Mouse (Mus musculus): ENCODE results near the gene Fshr.

Gene Fshr

GRCm38 (mm10) chr17:89200575-89200974 lies at the start of gene Fshr:
Fshr (minus strand) TSS chr17:89200675.
- WGBS, result 90% methylated on average over 6 of the region's 6 CpGs

- 85% methylated on average over 6 of the region's 6 CpGs for WGBS
These were observed 1.7 kb upstream of the Fshr start for GRCm38 (mm10) chr17:89202181-89202580.

GRCm38 (mm10) chr17:89173545-89173944 lies 26.9 kb downstream of the Fshr start:
- WGBS, result 83% methylated on average over 1 of the region's 1 CpGs

- 89% methylated on average over 3 of the region's 3 CpGs for WGBS
These were observed 38.0 kb downstream of the Fshr start for GRCm38 (mm10) chr17:89162475-89162874.

- 91% methylated on average over 3 of the region's 3 CpGs for WGBS
These were observed 41.1 kb downstream of the Fshr start for GRCm38 (mm10) chr17:89159343-89159742.

GRCm38 (mm10) chr17:89144806-89145205 lies 55.7 kb downstream of the Fshr start:
- 86% methylated on average over 6 of the region's 6 CpGs for WGBS

GRCm38 (mm10) chr17:89120023-89120422 lies 80.5 kb downstream of the Fshr start:
- 46% methylated on average over 2 of the region's 2 CpGs for WGBS

GRCm38 (mm10) chr17:89119250-89119649 lies 81.2 kb downstream of the Fshr start:
- WGBS, result 36% methylated on average over 2 of the region's 2 CpGs

GRCm38 (mm10) chr17:89100719-89101350 lies 99.6 kb downstream of the Fshr start:
- 68% methylated on average over 5 of the region's 5 CpGs for WGBS

GRCm38 (mm10) chr17:89099733-89100132 lies 100.7 kb downstream of the Fshr start:
- WGBS, result 46% methylated on average over 1 of the region's 1 CpGs

- WGBS, result 66% methylated on average over 5 of the region's 5 CpGs
These were observed 110.6 kb downstream of the Fshr start for GRCm38 (mm10) chr17:89089692-89090475.

- WGBS, result 66% methylated on average over 2 of the region's 2 CpGs
These were observed 117.6 kb downstream of the Fshr start for GRCm38 (mm10) chr17:89082897-89083296.

- WGBS, result 60% methylated on average over 5 of the region's 5 CpGs
These were observed 120.8 kb downstream of the Fshr start for GRCm38 (mm10) chr17:89079706-89080105.

GRCm38 (mm10) chr17:89064327-89065095 lies 136.0 kb downstream of the Fshr start:
- WGBS, result 33% methylated on average over 3 of the region's 3 CpGs

- 79% methylated on average over 8 of the region's 8 CpGs for WGBS
These were observed 138.0 kb downstream of the Fshr start for GRCm38 (mm10) chr17:89062348-89062949.

- WGBS, result 79% methylated on average over 3 of the region's 3 CpGs
These were observed 149.4 kb downstream of the Fshr start for GRCm38 (mm10) chr17:89051031-89051563.

GRCm38 (mm10) chr17:89049071-89049470 lies 151.4 kb downstream of the Fshr start:
- 85% methylated on average over 2 of the region's 2 CpGs for WGBS

- WGBS, result 79% methylated on average over 3 of the region's 3 CpGs
These were observed 154.5 kb downstream of the Fshr start for GRCm38 (mm10) chr17:89046016-89046415.

GRCm38 (mm10) chr17:89036723-89037122 lies 163.8 kb downstream of the Fshr start:
- WGBS, result 48% methylated on average over 5 of the region's 5 CpGs

GRCm38 (mm10) chr17:89036049-89036448 lies 164.4 kb downstream of the Fshr start:
- WGBS, result 88% methylated on average over 3 of the region's 3 CpGs

- 91% methylated on average over 2 of the region's 2 CpGs for WGBS
These were observed 167.5 kb downstream of the Fshr start for GRCm38 (mm10) chr17:89032981-89033380.

- WGBS, result 72% methylated on average over 2 of the region's 2 CpGs
These were observed 181.0 kb downstream of the Fshr start for GRCm38 (mm10) chr17:89019518-89019917.

Measured in cerebral cortex, adult 2 months (tissue).